Mouse (Mus musculus) E14TG2a.4 (cell line): ENCODE results near the gene Ankrd45.
A peak's percentile ranks its signal among the peaks of the same experiment; 100 is the strongest.
"Not testable (repeated sequence)": the region's sequence is repeated elsewhere in the genome, so short reads cannot be mapped to it uniquely, and the experiment has no call there.

ENCODE experiments used
- H3K27me3 ChIP-seq: 2 replicates; pipeline ENCODE4 v1.6.1; 2014; ENCODE audit warnings: low read length, control low read depth; ENCODE audit not compliant: insufficient read depth
- H3K36me3 ChIP-seq: 2 replicates; pipeline ENCODE4 v1.6.1; 2014; ENCODE audit warnings: low read length, control low read depth; ENCODE audit not compliant: insufficient read depth
- H3K4me1 ChIP-seq: replicated peaks from 2 replicates; pipeline ENCODE4 v1.6.1; 2014; ENCODE audit warnings: low read depth, low read length, control low read depth
- H3K4me3 ChIP-seq: replicated peaks from 2 replicates; pipeline ENCODE4 v1.5.1; 2014; ENCODE audit warnings: mild to moderate bottlenecking, low read length
- H3K9me3 ChIP-seq: 2 replicates; pipeline ENCODE4 v1.6.1; 2014; ENCODE audit warnings: low read length, control low read depth
- CTCF ChIP-seq: conservative IDR thresholded peaks from 2 replicates; pipeline ENCODE4 v1.5.1; 2014; ENCODE audit warnings: low read length
- NANOG ChIP-seq: IDR thresholded peaks from 2 replicates; pipeline ENCODE4 v1.6.1; 2014; ENCODE audit warnings: borderline replicate concordance, low read length, mixed read lengths
- POU5F1 ChIP-seq: IDR thresholded peaks from 2 replicates; pipeline ENCODE4 v1.6.1; 2014; ENCODE audit warnings: low read length, borderline replicate concordance

The Ankrd45 gene

GRCm38 (mm10) chr1:161195541-161196351 lies 53.3 kb downstream of the Ankrd45 start:
- Histone ChIP-seq H3K9me3 (peaks cover 2% of the 10 kb centered on the region; the same call in 1 of the 2 replicates), H3K27me3 (no peaks in the 10 kb centered on the region), H3K4me3 (peak overlapping the region; percentile 70), H3K4me1 (0 out of 2 replicates have a peak, but pooled peaks cover 3% of the 10 kb centered on the region), H3K36me3 (no peaks in the 10 kb centered on the region)
- TF ChIP-seq POU5F1 (no peak), CTCF (peak; percentile 71)

- not testable (repeated sequence) for H3K4me1 ChIP-seq, H3K36me3 ChIP-seq, H3K27me3 ChIP-seq, H3K9me3 ChIP-seq
- peak overlapping the region; percentile 70; the same call in 1 of the 2 replicates for H3K4me3 ChIP-seq
These were observed 53.9 kb downstream of the Ankrd45 start for GRCm38 (mm10) chr1:161196364-161196763.

GRCm38 (mm10) chr1:161199856-161200255 lies 57.4 kb downstream of the Ankrd45 start:
- Histone ChIP-seq H3K4me1 (0 out of 2 replicates have a peak, but pooled peaks cover 3% of the 10 kb centered on the region), H3K36me3 (no peaks in the 10 kb centered on the region), H3K27me3 (no peaks in the 10 kb centered on the region), H3K9me3 (no peaks in the 10 kb centered on the region), H3K4me3 (no peak overlapping the region)
- TF ChIP-seq NANOG (no peak), POU5F1 (no peak), CTCF (no peak)

GRCm38 (mm10) chr1:161214465-161214864 lies 72.0 kb downstream of the Ankrd45 start:
- TF ChIP-seq NANOG (no peak), CTCF (peak; percentile 78)
- no peak overlapping the region for H3K4me3 ChIP-seq
- H3K4me1 ChIP-seq, result no peaks in the 10 kb centered on the region
- no peaks in the 10 kb centered on the region for H3K9me3 ChIP-seq
- no peaks in the 10 kb centered on the region for H3K36me3 ChIP-seq
- no peaks in the 10 kb centered on the region for H3K27me3 ChIP-seq

- Histone ChIP-seq H3K36me3 (no peaks in the 10 kb centered on the region), H3K9me3 (no peaks in the 10 kb centered on the region), H3K4me3 (no peak overlapping the region), H3K27me3 (no peaks in the 10 kb centered on the region), H3K4me1 (no peaks in the 10 kb centered on the region)
- TF ChIP-seq POU5F1 (no peak), CTCF (no peak), NANOG (no peak)
These were observed 77.3 kb downstream of the Ankrd45 start for GRCm38 (mm10) chr1:161219816-161220215.
